Mouse (Mus musculus): ENCODE results near the gene Gm10282.
A peak's percentile ranks its signal among the peaks of the same experiment; 100 is the strongest.

The Gm10282 gene

GRCm38 (mm10) chr8:72298928-72299327 lies 6.1 kb downstream of the Gm10282 start:
- peak in 1 of 2 experiments; percentile 56 for DNase-seq (ENCODE audit: low spot score in 2 of 2)

- no peak for DNase-seq (ENCODE audit: low spot score in 2 of 2)
Observed at GRCm38 (mm10) chr8:72296561-72296960, 8.5 kb downstream of the Gm10282 start.

GRCm38 (mm10) chr8:72295679-72296078 lies 9.4 kb downstream of the Gm10282 start:
- peak in 1 of 2 experiments; percentile 28 for DNase-seq (ENCODE audit: low spot score in 2 of 2)

GRCm38 (mm10) chr8:72295125-72295524 lies 9.9 kb downstream of the Gm10282 start:
- no peak for DNase-seq (ENCODE audit: low spot score in 2 of 2)

GRCm38 (mm10) chr8:72293309-72293708 lies 11.8 kb downstream of the Gm10282 start:
- no peak for DNase-seq (ENCODE audit: low spot score in 2 of 2)

GRCm38 (mm10) chr8:72291104-72291503 lies 14.0 kb downstream of the Gm10282 start:
- peak in 1 of 2 experiments; percentile 9 for DNase-seq (ENCODE audit: low spot score in 2 of 2)

GRCm38 (mm10) chr8:72289051-72289450 lies 16.0 kb downstream of the Gm10282 start:
- no peak for DNase-seq (ENCODE audit: low spot score in 2 of 2)

- no peak for DNase-seq (ENCODE audit: low spot score in 2 of 2)
Observed at GRCm38 (mm10) chr8:72285285-72285684, 19.8 kb downstream of the Gm10282 start.

GRCm38 (mm10) chr8:72281634-72282033 lies 23.4 kb downstream of the Gm10282 start:
- no peak for DNase-seq (ENCODE audit: low spot score in 2 of 2)

- DNase-seq (ENCODE audit: low spot score in 2 of 2): peak; percentile 35 to 64
Observed at GRCm38 (mm10) chr8:72279151-72279550, 25.9 kb downstream of the Gm10282 start.

GRCm38 (mm10) chr8:72277244-72277643 lies 27.8 kb downstream of the Gm10282 start:
- no peak for DNase-seq (ENCODE audit: low spot score in 2 of 2)

GRCm38 (mm10) chr8:72273807-72274206 lies 31.3 kb downstream of the Gm10282 start:
- peak; percentile 59 to 73 for DNase-seq (ENCODE audit: low spot score in 2 of 2)

GRCm38 (mm10) chr8:72273111-72273770 lies 31.8 kb downstream of the Gm10282 start:
- peak in 1 of 2 experiments; percentile 73 for DNase-seq (ENCODE audit: low spot score in 2 of 2)

GRCm38 (mm10) chr8:72272361-72272760 lies 32.7 kb downstream of the Gm10282 start:
- peak; percentile 81 to 89 for DNase-seq (ENCODE audit: low spot score in 2 of 2)

- DNase-seq (ENCODE audit: low spot score in 2 of 2): no peak
Observed at GRCm38 (mm10) chr8:72271691-72272090, 33.4 kb downstream of the Gm10282 start.

GRCm38 (mm10) chr8:72271051-72271660 lies 33.9 kb downstream of the Gm10282 start:
- DNase-seq (ENCODE audit: low spot score in 2 of 2): no peak

- peak; percentile 72 to 83 for DNase-seq (ENCODE audit: low spot score in 2 of 2)
Observed at GRCm38 (mm10) chr8:72270606-72271005, 34.5 kb downstream of the Gm10282 start.

GRCm38 (mm10) chr8:72268356-72268755 lies 36.7 kb downstream of the Gm10282 start:
- peak; percentile 69 to 82 for DNase-seq (ENCODE audit: low spot score in 2 of 2)

- DNase-seq (ENCODE audit: low spot score in 2 of 2): peak in 1 of 2 experiments; percentile 36
Observed at GRCm38 (mm10) chr8:72267106-72267505, 38.0 kb downstream of the Gm10282 start.

- no peak for DNase-seq (ENCODE audit: low spot score in 2 of 2)
Observed at GRCm38 (mm10) chr8:72266671-72267070, 38.4 kb downstream of the Gm10282 start.

- no peak for DNase-seq (ENCODE audit: low spot score in 2 of 2)
Observed at GRCm38 (mm10) chr8:72265342-72265741, 39.7 kb downstream of the Gm10282 start.

- DNase-seq (ENCODE audit: low spot score in 2 of 2): no peak
Observed at GRCm38 (mm10) chr8:72263451-72263850, 41.6 kb downstream of the Gm10282 start.

GRCm38 (mm10) chr8:72262756-72263155 lies 42.3 kb downstream of the Gm10282 start:
- no peak for DNase-seq (ENCODE audit: low spot score in 2 of 2)
